Mouse (Mus musculus): Measurements from ENCODE around the gene Pank4. TPM values are rescaled to one million over a fixed set of nuclear protein-coding genes. Genes with fewer than 3 reads are reported as not detected.

Gene Pank4
- total RNA-seq, 2 experiments from 2014 or later = 40.9 to 42.8 TPM

- intact Hi-C loops (cut with DNase I) = loop anchor here (2.0 to 10.0 kb wide), 4 partner anchors 19 to 291 kb away; partner anchors contain the start of gene Pex10
- DNase-seq = no peak
These were observed 610 bp upstream of the Pank4 start for GRCm38 (mm10) chr4:154963190-154963836.

DNA sequence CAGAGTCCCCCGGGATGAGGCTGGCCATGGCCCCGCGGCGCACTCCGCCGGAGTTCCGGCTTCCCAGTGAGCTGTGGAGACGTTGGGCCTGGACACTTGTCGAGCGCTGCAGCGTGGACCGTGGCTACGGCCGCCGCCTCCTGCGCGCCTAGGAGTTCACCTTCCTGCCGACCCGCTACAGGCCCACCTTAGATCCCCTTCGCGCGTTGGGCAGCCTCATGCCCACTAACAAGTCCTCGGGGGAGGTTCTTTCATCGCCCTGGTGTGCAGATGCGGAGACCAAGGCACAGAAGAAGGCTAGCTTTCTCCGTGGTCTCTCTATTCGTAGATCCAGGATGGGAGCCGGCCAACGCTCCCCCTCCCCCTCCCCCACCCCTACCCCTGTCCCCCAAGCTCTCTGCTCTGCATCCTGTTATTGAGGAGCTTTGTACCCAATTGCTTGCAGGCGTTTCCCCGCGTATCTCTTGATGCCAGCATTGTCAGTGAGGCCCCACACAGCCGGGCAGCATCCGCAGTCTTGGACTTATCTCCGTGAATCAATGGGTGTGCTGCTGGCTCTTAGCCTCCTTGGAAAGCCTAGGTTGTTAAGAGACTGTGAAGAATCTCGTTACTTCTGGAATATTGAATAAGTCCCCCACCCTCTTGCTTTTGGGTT is 785 bp downstream of the Pank4 start:
- peak in 1 of 2 experiments; percentile 29 for DNase-seq
- intact Hi-C loops (cut with DNase I) = loop anchor here (5.0 to 10.0 kb wide), 3 partner anchors 87 to 290 kb away; partner anchors contain the start of gene Pex10

GRCm38 (mm10) chr4:154965856-154966255 is 1.9 kb downstream of the Pank4 start:
- intact Hi-C loops (cut with DNase I) = loop anchor here (10.0 kb wide), 1 partner anchor 289 kb away; no protein-coding TSS in a partner anchor
- DNase-seq = peak; percentile 43 to 50

DNA sequence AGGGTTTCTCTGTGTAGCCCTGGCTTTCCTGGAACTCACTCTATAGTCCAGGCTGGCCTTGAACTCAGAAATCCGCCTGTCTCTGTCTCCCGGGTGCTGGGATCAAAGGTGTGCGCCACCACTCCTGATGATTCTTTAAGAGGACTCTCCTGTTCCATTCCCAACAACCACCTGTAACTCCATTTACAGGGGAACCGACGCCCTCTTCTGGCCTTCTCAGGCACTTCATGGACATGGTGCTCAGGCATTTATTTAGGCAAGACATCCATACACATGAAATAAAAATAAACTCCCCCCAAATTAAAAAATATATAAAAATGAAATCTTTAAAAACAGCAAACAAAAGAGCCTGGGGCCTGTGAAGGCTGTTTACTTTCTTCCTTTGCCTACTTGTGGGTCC is 3.2 kb downstream of the Pank4 start:
- DNase-seq = peak in 1 of 2 experiments; percentile 47
- intact Hi-C loops (cut with DNase I) = loop anchor here (10.0 kb wide), 1 partner anchor 288 kb away; no protein-coding TSS in a partner anchor

DNA sequence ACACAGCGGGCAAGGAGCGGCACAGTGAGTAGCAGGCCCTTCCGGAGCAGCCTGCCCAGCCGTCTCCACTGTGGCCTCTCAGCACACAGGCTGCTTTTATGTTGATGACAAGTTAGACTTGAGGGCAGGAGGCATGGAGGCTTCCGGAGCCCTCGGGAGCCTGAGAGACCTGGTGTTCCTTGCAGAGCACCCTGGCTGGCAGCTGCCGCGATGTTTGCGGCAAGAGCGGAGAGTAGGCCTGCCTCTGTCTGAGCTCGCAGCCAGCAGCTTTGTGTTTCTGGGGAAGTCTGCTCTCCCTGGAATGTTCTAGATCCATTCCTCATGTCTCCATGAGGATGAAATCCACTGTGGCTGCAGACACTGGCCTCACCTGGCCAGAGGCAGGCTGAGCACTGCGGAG is 8.6 kb downstream of the Pank4 start:
- intact Hi-C loops (cut with DNase I) = no loop called here
- DNase-seq = no peak

DNA sequence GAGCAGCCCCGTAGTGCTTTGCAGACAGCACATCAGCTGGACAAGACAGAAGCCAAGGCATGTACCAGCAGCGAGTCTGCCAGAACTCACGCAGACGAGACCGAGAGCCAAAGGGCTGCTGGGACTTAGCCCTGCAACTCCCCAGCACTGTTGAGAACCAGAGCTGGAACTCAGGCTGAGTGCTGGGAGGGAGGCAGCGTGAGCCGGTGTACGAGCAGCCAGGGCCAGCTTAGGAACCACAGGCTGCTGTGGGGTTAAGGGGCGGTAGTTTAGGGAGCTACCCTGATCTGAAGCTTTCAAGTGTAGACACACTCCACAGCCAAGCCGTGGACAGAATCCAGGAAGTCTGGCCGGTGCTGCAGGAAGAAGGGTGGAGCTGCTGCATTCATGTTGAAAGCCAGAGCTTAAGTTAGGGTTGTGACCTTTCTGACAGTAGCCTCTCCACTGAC is 10.3 kb downstream of the Pank4 start:
- intact Hi-C loops (cut with DNase I) = no loop called here
- peak; percentile 50 to 64 for DNase-seq

DNA sequence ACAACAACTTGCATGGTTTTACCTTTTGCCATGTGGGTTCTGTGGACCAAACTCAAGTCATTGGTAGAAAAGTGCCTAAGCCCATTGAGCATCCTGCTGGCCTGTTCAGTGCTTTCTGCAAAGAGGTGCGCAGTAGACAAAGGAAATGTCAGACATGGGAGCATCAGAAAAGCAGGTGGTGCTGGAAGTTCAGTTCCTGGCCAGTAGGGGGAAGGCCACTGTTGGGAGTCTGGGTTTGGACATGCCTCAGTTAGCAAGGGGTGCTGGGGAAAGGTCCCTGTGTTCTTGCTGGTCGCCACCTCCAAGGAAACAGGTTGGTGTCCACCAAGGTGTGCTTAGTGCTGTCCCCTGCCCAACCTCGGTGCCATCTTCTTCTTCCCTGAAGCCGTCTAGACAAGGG is 16.2 kb downstream of the Pank4 start:
- no peak for DNase-seq

DNA sequence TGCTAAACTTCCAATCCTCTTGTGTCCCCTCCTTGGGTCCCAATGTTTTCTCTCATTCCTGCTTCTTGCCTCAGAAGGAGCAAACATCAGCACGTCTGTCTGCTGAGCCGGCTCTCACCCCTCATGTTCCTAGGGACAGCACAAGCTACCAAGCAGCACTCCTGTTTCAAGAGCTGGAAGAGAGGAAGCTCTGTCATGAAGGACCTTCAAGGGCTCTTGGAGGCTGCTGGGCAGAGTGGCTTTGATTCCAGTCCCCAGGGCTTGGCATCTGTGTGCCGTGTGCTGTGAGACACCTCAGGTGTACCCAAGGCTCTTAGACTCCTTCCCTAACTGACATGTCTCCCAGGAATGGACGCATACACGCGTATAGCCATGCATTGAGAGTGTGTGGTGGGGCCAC is 17.2 kb downstream of the Pank4 start:
- intact Hi-C loops (cut with DNase I) = loop anchor here (1.0 to 2.0 kb wide), 2 partner anchors 74 to 85 kb away; no protein-coding TSS in a partner anchor
- no peak for DNase-seq

More for the DNA sequence above, 16.2 kb downstream of the Pank4 start:
- intact Hi-C loops (cut with DNase I) = loop anchor here (2.0 kb wide), 1 partner anchor 75 kb away; no protein-coding TSS in a partner anchor

DNA sequence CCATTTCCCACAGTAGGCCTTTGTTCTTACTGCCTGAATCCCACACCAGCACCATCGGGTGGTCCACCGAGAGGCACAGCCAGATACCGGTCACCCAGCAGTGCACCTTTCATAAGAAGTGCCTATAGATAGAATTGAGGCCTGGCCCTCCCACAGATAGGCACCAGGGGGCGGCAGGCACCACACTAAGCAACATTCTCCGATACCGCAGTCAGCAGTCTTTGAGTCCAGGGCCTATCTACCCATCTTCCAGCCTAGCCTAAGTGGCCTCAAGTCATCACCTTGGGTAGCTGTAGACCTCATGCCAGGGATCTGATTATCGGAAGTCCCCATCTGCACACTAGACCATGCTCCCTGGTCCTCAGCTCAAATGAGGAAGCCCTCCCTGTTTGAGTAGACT is 17.6 kb downstream of the Pank4 start:
- intact Hi-C loops (cut with DNase I) = loop anchor here (1.0 to 2.0 kb wide), 2 partner anchors 73 to 85 kb away; no protein-coding TSS in a partner anchor
- DNase-seq = peak; percentile 36 to 53

GRCm38 (mm10) chr4:154982247-154983120 is 18.6 kb downstream of the Pank4 start:
- intact Hi-C loops (cut with DNase I) = no loop called here
- no peak for DNase-seq

- no peak for DNase-seq
- intact Hi-C loops (cut with DNase I) = no loop called here
These were observed 19.8 kb downstream of the Pank4 start for GRCm38 (mm10) chr4:154983767-154984166.

- no peak for DNase-seq
- intact Hi-C loops (cut with DNase I) = loop anchor here (1.0 kb wide), 1 partner anchor 41 kb away; no protein-coding TSS in a partner anchor
These were observed 21.3 kb downstream of the Pank4 start for GRCm38 (mm10) chr4:154985151-154985777.

GRCm38 (mm10) chr4:154986096-154986495 is 22.2 kb downstream of the Pank4 start:
- peak; percentile 75 to 85 for DNase-seq
- intact Hi-C loops (cut with DNase I) = loop anchor here (2.0 kb wide), 1 partner anchor 79 kb away; no protein-coding TSS in a partner anchor

- intact Hi-C loops (cut with DNase I) = loop anchor here (2.0 kb wide), 1 partner anchor 78 kb away; no protein-coding TSS in a partner anchor
- DNase-seq = no peak
These were observed 22.8 kb downstream of the Pank4 start for GRCm38 (mm10) chr4:154986750-154987149.

- DNase-seq = no peak
- intact Hi-C loops (cut with DNase I) = no loop called here
These were observed 31.0 kb downstream of the Pank4 start for GRCm38 (mm10) chr4:154994876-154995275.

DNA sequence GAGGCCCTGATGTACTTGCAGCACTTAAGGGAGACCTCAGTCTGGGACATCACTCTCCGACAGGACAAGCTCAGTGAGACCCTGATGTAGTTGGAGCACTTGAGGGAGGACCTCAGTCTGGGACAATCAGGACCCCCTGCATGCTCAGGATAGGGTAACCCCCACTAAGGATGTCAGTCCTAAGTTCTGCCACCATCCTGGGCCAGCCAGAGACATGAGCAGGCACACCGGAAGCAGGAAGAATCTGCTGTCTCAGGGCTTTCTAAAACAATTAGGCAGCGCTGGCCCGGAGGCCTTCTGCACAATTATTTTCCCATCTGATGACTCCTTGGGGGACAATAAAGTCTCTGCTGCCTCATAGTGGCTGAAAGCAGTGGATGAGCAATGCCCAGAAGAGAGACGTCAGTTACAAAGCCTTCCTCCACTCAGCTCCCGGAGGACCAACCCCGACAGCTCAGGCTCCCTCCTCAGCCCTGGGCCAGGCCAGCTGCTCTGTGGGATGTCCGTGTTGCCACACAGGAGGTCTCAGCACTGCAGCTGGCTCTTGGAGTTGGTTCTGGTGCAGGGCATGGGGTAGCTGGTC is 32.7 kb downstream of the Pank4 start:
- no peak for DNase-seq
- intact Hi-C loops (cut with DNase I) = no loop called here

GRCm38 (mm10) chr4:154999379-154999778 is 35.5 kb downstream of the Pank4 start:
- intact Hi-C loops (cut with DNase I) = no loop called here
- no peak for DNase-seq

GRCm38 (mm10) chr4:155005278-155005677 is 41.4 kb downstream of the Pank4 start:
- intact Hi-C loops (cut with DNase I) = no loop called here

GRCm38 (mm10) chr4:155006296-155006695 is 42.4 kb downstream of the Pank4 start:
- DNase-seq = no peak
- intact Hi-C loops (cut with DNase I) = no loop called here

More at GRCm38 (mm10) chr4:155005278-155005677, 41.4 kb downstream of the Pank4 start:
- DNase-seq = no peak

Measured in heart, postnatal 36 days (tissue).